23 mouse cellular contexts compared by ENCODE assay signal in the genomic region with DNA sequence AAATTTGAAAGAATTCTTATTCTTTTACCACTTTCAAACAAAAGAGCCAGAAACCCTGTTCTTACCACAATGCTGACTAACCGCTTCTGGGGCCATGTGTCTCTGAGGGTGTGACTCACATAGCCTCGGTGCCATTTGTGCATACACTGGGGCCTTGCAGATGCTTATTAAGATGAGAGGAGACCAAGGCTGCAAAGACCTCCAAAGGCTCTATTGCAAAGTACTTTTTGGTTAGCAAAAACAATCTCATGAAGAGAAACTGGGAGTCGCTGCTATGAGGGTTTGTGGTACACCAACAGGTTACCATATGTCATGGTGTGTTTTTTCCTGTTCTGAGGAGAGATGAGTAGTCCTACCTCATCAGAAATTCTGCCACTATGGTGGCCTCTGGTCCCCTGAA. TPM values are rescaled to one million over a fixed set of nuclear protein-coding genes. Genes with fewer than 3 reads are reported as not detected.
DNase-seq lines count a peak whose midpoint lies in the region; ATAC-seq lines count a peak whose summit lies in the region.
"Had no signal": no experiment of that assay in that cellular context is flagged by ENCODE, and none has a peak within 500 bp of the region (broad histone marks: within the 10 kb centered on the region; RNA-seq: fewer than 3 reads in every experiment).

No protein-coding gene starts in this region.

- no peak overlapping the region for H3K9ac ChIP-seq in midbrain, embryonic 11.5 days (ENCODE audit: low read length)
- H3K9ac ChIP-seq: heart, embryonic 13.5 days; liver, embryonic 13.5 days; lung, embryonic 15.5 days; midbrain, embryonic 13.5 days had no signal

- H3K4me1 ChIP-seq in midbrain, embryonic 11.5 days (ENCODE audit: control insufficient read depth, insufficient read depth, low read length), result no peaks in the 10 kb centered on the region
- no peaks in the 10 kb centered on the region for H3K4me1 ChIP-seq in midbrain, embryonic 10.5 days
- H3K4me1 ChIP-seq: forebrain, embryonic 10.5 days; liver, embryonic 13.5 days; lung, embryonic 15.5 days; midbrain, embryonic 13.5 days had no signal

- no peak overlapping the region for H3K27ac ChIP-seq in midbrain, embryonic 11.5 days (ENCODE audit: low read depth, low read length)
- H3K27ac ChIP-seq in midbrain, embryonic 10.5 days (replicated peaks), result no peak overlapping the region
- H3K27ac ChIP-seq: forebrain, embryonic 10.5 days; hindbrain, postnatal 0 days; liver, embryonic 13.5 days; lung, embryonic 15.5 days; macrophage; midbrain, embryonic 13.5 days had no signal

- no peak for ATAC-seq in midbrain, embryonic 11.5 days (ENCODE audit: low FRiP score)
- ATAC-seq in neutrophil, adult 5-6 weeks (ENCODE audit: extremely low read depth, insufficient number of reproducible peaks, low FRiP score, poor library complexity, severe bottlenecking), result peak; percentile 14; the same call in 1 of the 2 replicates
- ATAC-seq: hindbrain, postnatal 0 days; midbrain, embryonic 13.5 days; Patski had no signal

- DNase-seq in midbrain, embryonic 11.5 days (ENCODE audit: low spot score, missing footprints), result peak; percentile 28
- DNase-seq in midbrain, embryonic 10.5 days (ENCODE audit: low spot score), result no peak
- peak; percentile 35 for DNase-seq in Muller cell, postnatal 12 days (ENCODE audit: inconsistent ontology term)
- peak; percentile 37 to 44 for DNase-seq in adrenal gland, postnatal 36 days
- DNase-seq in cerebellum, adult 11 months, result no peak
- DNase-seq in frontal cortex, postnatal 14 days (ENCODE audit: low spot score in 2 of 2), result no peak
- DNase-seq in layer of hippocampus, adult 8-10 months (ENCODE audit: low spot score in 2 of 2), result no peak
- DNase-seq: cerebellum, postnatal 10 days; gastrocnemius, postnatal 36 days; heart, postnatal 36 days; kidney, adult 9 months; kidney, postnatal 4 days; liver, embryonic 13.5 days; right cerebral cortex, adult 18-20 months; thymus, adult 18-20 months had no signal

- no peaks in the 10 kb centered on the region for H3K9me3 ChIP-seq in midbrain, embryonic 11.5 days (ENCODE audit: control insufficient read depth, low read length)
- no peaks in the 10 kb centered on the region for H3K9me3 ChIP-seq in midbrain, embryonic 10.5 days (replicated peaks)
- H3K9me3 ChIP-seq: forebrain, embryonic 10.5 days; heart, embryonic 13.5 days; liver, embryonic 13.5 days; lung, embryonic 15.5 days; midbrain, embryonic 13.5 days had no signal

- no peak overlapping the region for H3K4me3 ChIP-seq in midbrain, embryonic 11.5 days (ENCODE audit: low read depth, low read length)
- no peak overlapping the region for H3K4me3 ChIP-seq in midbrain, embryonic 10.5 days
- H3K4me3 ChIP-seq: forebrain, embryonic 10.5 days; heart, embryonic 13.5 days; liver, embryonic 13.5 days; lung, embryonic 15.5 days; midbrain, embryonic 13.5 days had no signal

- no peaks in the 10 kb centered on the region for H3K36me3 ChIP-seq in midbrain, embryonic 11.5 days (ENCODE audit: control insufficient read depth, insufficient read depth, low read length)
- H3K36me3 ChIP-seq in midbrain, embryonic 10.5 days, result no peaks in the 10 kb centered on the region
- H3K36me3 ChIP-seq: forebrain, embryonic 10.5 days; heart, embryonic 13.5 days; liver, embryonic 13.5 days; lung, embryonic 15.5 days; midbrain, embryonic 13.5 days had no signal

- no peak overlapping the region for H3K4me2 ChIP-seq in midbrain, embryonic 11.5 days
- H3K4me2 ChIP-seq: heart, embryonic 13.5 days; liver, embryonic 13.5 days; lung, embryonic 15.5 days; midbrain, embryonic 13.5 days had no signal

- H3K27me3 ChIP-seq in midbrain, embryonic 11.5 days (ENCODE audit: control insufficient read depth, insufficient read depth, low read length), result no peaks in the 10 kb centered on the region
- H3K27me3 ChIP-seq in midbrain, embryonic 10.5 days (ENCODE audit: low read depth, poor library complexity, severe bottlenecking), result no peaks in the 10 kb centered on the region
- H3K27me3 ChIP-seq: heart, embryonic 13.5 days; liver, embryonic 13.5 days; lung, embryonic 15.5 days; midbrain, embryonic 13.5 days; Patski had no signal

- WGBS in midbrain, embryonic 11.5 days, result 90% methylated on average over 3 of the region's 3 CpGs
- WGBS in midbrain, embryonic 10.5 days, result 88% methylated on average over 3 of the region's 3 CpGs

RNA-seq across cellular contexts. Expression of gene Sytl2, which starts 53.4 kb away (rescaled TPM):
- polyA plus RNA-seq in midbrain, embryonic 11.5 days (2014; fragmentation: Nextera tagmentation; extraction: Ambion mirVana), result 3.8 and 4.7 TPM in 2 replicates
- polyA plus RNA-seq in midbrain, embryonic 10.5 days (2016; fragmentation: Nextera tagmentation; extraction: Ambion mirVana), result 3.8 and 4.3 TPM in 2 replicates
- 1 to 10 TPM; 4.6 to 4.7 TPM for total RNA-seq in adrenal gland, postnatal 36 days (2021)
- total RNA-seq in neutrophil, adult 5-6 weeks (2017), result 2.7 and 5.0 TPM in 2 replicates
- total RNA-seq in layer of hippocampus, adult 8-10 months (2022), result 10 to 100 TPM; 41.4 to 48.2 (median 44.3) TPM

Comparison
In these comparisons a context has a peak if more than half of its experiments do, and no peak if none do; other contexts are left out.
1. DNase-seq: peak in midbrain, embryonic 11.5 days (single experiment), Muller cell, postnatal 12 days (single experiment) and adrenal gland, postnatal 36 days (2 of 2); none in midbrain, embryonic 10.5 days (single experiment), cerebellum, adult 11 months (single experiment), frontal cortex, postnatal 14 days (0 of 2) and layer of hippocampus, adult 8-10 months (0 of 2).